Mouse (Mus musculus) layer of hippocampus, postnatal 36 days (tissue): ENCODE measurements at regions not wholly inside any gene's neighbourhood (a gene's known extent, or its start where the extent isn't known, plus 50 kb on each side); places are given as distances from the start of the nearest gene placed in this dataset.

Experiments used
- DNase-seq, 2 experiments: peaks; one replicate each; pipeline ENCODE4 v3.0.0; 2022

- no peak for DNase-seq
These were observed 78.6 kb upstream of the Nkx1-1 start for GRCm38 (mm10) chr5:33512253-33512884.

DNA sequence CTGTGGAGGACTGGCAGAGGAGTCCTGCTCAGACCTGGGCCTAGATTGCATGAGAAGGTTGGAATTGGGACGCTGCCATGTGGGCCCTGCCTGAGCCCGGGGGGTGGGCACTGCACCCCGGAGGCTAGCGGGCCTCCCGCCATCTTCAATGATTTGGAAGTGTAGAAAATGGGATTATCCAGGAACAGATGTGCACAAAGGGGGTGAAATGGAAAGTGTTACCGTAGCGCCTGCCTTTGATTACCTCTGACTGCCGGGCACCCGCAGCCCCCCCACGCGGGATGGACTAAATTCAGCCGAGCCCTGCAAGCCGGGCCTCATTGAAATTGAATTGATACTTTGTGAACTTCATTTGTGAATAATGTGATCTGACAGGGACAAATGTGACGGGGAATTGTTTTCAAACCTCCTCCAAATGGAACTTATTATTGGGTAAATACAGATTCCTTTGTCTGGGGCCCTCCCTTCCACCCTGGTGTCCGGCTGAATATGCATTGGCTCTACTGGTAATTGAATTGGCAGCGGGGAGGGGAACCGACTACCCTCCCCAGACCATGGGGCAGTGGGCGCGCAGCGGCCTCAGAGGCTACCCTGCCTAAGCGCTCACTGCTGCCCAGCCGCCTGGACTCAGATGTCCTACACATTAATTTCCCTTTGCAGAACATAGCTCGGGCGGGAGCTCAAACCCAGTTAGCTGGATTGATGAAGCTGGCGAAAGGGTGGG lies 77.9 kb upstream of the Nkx1-1 start:
- no peak for DNase-seq

- DNase-seq: no peak
These were observed 72.0 kb upstream of the Nkx1-1 start for GRCm38 (mm10) chr5:33505786-33506185.

DNA sequence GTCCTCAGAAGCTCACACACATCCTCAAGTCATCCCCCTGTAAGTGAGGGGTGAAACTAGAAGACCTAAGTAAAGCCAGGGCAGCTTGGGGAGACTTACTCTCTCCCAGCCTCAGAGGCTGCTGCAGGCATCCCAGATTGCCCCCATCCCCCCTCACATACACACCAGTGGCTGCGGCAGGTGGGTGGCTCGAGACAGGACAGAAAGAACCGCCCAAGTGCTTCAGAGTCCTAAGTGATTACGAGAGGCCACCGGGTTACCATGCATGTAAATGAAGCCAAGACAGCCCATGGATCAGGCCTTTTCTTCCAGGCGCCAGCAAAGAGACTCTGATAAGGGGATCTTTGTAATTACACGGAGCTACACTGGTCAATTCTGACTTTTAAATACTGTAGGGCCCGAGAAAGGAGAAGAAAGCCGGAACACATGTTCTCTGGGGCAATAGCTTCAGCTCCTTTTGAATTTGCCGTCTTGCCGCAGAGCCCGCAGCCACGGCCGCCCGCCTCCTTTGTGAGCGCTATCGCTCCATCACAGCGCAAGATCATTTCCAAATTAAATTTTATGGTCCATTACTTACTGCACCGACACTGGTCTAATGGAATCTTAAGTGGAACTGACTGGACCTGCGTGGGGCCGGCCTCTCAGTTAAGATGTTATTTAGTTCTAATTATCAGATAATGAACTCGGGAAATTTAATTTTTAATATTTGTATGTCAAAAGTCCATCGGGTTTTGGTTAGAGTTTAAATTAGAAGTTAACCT lies 68.1 kb upstream of the Nkx1-1 start:
- DNase-seq: no peak

DNA sequence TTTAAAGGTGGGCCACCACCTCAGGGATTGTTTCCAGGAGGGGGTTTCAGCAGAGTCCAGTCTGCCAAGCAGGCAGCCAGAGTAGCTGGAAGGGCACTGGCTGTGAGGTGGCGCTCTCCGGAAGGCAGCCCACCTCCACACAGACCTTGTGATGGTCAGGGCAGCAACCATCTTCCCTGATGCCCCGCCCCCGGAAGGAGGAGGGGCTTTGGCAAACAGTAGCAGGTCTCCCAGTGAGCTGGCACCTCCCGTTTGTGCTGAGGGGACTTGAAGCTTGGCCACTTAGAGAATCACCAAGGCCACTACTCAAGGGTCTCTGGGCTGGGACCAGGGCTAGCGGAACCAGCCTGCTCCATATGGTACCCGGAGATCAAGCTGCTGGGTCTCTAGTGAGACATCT lies 67.4 kb upstream of the Nkx1-1 start:
- no peak for DNase-seq

- DNase-seq: peak; percentile 62 to 64
These were observed 62.2 kb upstream of the Nkx1-1 start for GRCm38 (mm10) chr5:33495900-33496529.

GRCm38 (mm10) chr5:33495276-33495675 lies 61.5 kb upstream of the Nkx1-1 start:
- DNase-seq: no peak

DNA sequence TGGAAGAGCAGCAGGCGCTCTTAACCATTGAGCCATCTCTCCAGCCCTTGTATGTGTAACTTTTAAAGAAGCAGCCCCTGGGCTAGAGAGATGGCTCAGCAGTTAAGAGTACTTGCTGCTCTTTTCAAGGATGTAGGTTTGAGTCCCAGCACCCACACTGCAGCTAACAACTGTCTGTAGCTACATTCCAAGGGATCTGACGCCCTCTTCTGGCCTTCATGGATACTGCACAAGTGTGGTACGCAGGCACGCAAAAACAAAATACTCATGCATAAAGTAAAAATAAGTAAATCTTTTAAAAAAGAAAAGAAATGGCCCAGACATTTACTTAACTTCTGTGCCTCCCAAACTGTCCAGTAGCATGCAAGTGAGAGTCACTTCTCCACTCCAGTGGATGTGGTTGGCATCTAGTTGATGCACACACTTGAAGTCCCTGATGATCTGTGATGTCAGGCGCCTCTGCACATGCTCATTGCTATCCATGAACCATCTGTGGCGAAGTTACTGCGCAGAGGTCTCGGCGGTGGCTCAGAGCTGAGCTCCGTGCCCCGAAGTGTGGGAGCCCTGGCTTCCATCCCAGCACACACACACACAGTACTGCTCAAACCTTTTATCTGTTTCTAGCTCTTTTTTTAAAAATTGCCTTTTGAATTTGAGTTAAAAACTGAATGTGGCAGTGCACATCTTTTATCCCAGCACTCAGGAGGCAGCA lies 59.0 kb upstream of the Nkx1-1 start:
- DNase-seq: peak; percentile 23 to 32

- no peak for DNase-seq
These were observed 55.5 kb upstream of the Nkx1-1 start for GRCm38 (mm10) chr5:33489286-33489685.

- no peak for DNase-seq
These were observed 54.4 kb upstream of the Nkx1-1 start for GRCm38 (mm10) chr5:33488152-33488561.

- DNase-seq: no peak
These were observed 52.0 kb upstream of the Nkx1-1 start for GRCm38 (mm10) chr5:33485765-33486164.
